Mouse (Mus musculus) retina, embryonic 14.5 days (tissue): Measurements from ENCODE around the gene Auts2.

Experiments used
- DNase-seq: peaks from one replicate; pipeline ENCODE4 v3.0.0-alpha.2; 2015; ENCODE audit warnings: low spot score

Gene Auts2

GRCm38 (mm10) chr5:131836014-131836735 lies 707.0 kb downstream of the Auts2 start:
- DNase-seq: no peak

GRCm38 (mm10) chr5:131832891-131833876 lies 710.0 kb downstream of the Auts2 start:
- DNase-seq: peak; percentile 46

GRCm38 (mm10) chr5:131830111-131830510 lies 713.0 kb downstream of the Auts2 start:
- no peak for DNase-seq

- no peak for DNase-seq
These were observed 713.9 kb downstream of the Auts2 start for GRCm38 (mm10) chr5:131829248-131829647.

- no peak for DNase-seq
These were observed 714.5 kb downstream of the Auts2 start for GRCm38 (mm10) chr5:131828607-131829006.

GRCm38 (mm10) chr5:131826362-131827261 lies 716.5 kb downstream of the Auts2 start:
- no peak for DNase-seq

- DNase-seq: no peak
These were observed 717.7 kb downstream of the Auts2 start for GRCm38 (mm10) chr5:131825421-131825820.

GRCm38 (mm10) chr5:131824197-131824991 lies 718.8 kb downstream of the Auts2 start:
- DNase-seq: peak; percentile 36

- DNase-seq: no peak
These were observed 721.7 kb downstream of the Auts2 start for GRCm38 (mm10) chr5:131821461-131821860.

GRCm38 (mm10) chr5:131819251-131819691 lies 723.9 kb downstream of the Auts2 start:
- no peak for DNase-seq

- no peak for DNase-seq
These were observed 727.6 kb downstream of the Auts2 start for GRCm38 (mm10) chr5:131815498-131815897.

- no peak for DNase-seq
These were observed 728.6 kb downstream of the Auts2 start for GRCm38 (mm10) chr5:131814503-131815003.

- no peak for DNase-seq
These were observed 729.1 kb downstream of the Auts2 start for GRCm38 (mm10) chr5:131813952-131814502.

GRCm38 (mm10) chr5:131813331-131813781 lies 729.8 kb downstream of the Auts2 start:
- no peak for DNase-seq

GRCm38 (mm10) chr5:131812483-131813063 lies 730.6 kb downstream of the Auts2 start:
- no peak for DNase-seq

GRCm38 (mm10) chr5:131806350-131806749 lies 736.8 kb downstream of the Auts2 start:
- DNase-seq: no peak

- DNase-seq: no peak
These were observed 737.9 kb downstream of the Auts2 start for GRCm38 (mm10) chr5:131805277-131805676.

GRCm38 (mm10) chr5:131803609-131804008 lies 739.5 kb downstream of the Auts2 start:
- no peak for DNase-seq

GRCm38 (mm10) chr5:131802340-131803036 lies 740.7 kb downstream of the Auts2 start:
- DNase-seq: no peak
